Mouse (Mus musculus) lung, adult 10 weeks (tissue): ENCODE results near the gene Rbm41. TPM values are rescaled to one million over a fixed set of nuclear protein-coding genes. Genes with fewer than 3 reads are reported as not detected.

ENCODE experiments used
- polyA plus RNA-seq: library from polyadenylated mRNA; stranded (reverse); fragments of 350-450 nt; fragmentation: Illumina TruSeq; extraction: RNeasy Lipid Tissue Mini Kit (QIAGEN cat#74804); gene quantifications from one replicate; pipeline ENCODE4 v1.2.3, GENCODE M21; 2014; ENCODE audit warnings: low read depth, low replicate concordance; ENCODE audit not compliant: insufficient read depth

The Rbm41 gene
- polyA plus RNA-seq: 1.6 TPM

DNA sequence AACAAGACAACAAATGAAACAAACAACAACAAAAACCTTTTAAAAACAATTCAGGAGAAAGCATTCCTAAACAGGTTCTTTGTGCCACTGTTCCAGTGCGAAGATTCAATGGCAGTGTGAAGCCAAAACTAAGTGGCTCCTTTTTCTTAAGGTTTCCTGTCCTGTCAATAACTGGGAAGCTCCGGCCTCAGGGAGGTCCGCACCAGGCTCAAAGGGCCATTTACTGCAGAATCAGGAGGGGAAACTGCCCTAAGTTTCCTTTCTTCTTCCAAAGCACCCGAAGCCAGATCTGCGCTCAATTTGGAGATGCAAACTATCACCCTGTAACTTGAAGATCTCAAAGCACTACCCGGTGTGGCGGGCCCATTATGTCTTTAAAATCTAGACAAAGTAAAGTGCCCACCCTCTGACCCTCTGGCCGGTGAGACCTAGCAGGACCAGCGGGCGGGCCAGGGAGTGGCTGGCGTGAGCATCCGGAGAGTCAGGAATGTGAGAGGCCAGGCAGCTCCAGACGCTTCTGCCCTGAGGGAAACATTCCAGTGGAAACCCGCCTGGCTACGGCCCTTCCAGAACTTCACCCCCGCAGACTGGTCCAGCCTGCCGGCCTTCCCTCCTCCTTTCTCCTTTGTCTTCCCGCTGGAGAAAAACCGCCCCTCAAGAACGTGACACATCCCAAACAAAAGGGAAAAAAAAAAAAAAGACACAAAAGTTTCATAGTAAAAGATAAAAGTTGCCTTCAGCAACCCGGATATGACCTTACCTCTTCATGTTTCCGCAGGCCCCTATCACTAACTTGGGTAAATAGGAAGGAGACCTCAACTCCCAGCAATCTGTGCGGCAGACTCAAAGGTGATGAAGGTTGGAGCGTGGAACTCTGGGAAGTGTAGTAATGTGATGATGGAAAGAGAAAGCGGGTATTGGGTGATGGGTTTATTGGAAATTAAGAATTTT, at the start of gene Rbm41:
Gene Rbm41 (minus strand): TSS at position 856 of the 951 bp plus-strand sequence.

GRCm38 (mm10) chrX:139870938-139871791, 127.2 kb downstream of the Rbm41 start, which contains the start of gene Morc4:
TSS of gene Morc4 (minus strand) at chrX:139871677.

Other genes with a start within 250 kb of the Rbm41 start
- not detected for gene Ripply1, start 216.2 kb downstream of the Rbm41 start, polyA plus RNA-seq
- gene Cldn2, start 197.8 kb downstream of the Rbm41 start, polyA plus RNA-seq: 0.35 TPM
- gene Morc4, start 126.9 kb downstream of the Rbm41 start, polyA plus RNA-seq: 2.7 TPM
- 1.8 TPM for gene Nup62cl, start 64.1 kb upstream of the Rbm41 start, polyA plus RNA-seq
- gene Pih1h3b, start 64.3 kb upstream of the Rbm41 start, polyA plus RNA-seq: 1.0 TPM